Mouse (Mus musculus): Measurements from ENCODE around the gene Slc8a1.

DNA sequence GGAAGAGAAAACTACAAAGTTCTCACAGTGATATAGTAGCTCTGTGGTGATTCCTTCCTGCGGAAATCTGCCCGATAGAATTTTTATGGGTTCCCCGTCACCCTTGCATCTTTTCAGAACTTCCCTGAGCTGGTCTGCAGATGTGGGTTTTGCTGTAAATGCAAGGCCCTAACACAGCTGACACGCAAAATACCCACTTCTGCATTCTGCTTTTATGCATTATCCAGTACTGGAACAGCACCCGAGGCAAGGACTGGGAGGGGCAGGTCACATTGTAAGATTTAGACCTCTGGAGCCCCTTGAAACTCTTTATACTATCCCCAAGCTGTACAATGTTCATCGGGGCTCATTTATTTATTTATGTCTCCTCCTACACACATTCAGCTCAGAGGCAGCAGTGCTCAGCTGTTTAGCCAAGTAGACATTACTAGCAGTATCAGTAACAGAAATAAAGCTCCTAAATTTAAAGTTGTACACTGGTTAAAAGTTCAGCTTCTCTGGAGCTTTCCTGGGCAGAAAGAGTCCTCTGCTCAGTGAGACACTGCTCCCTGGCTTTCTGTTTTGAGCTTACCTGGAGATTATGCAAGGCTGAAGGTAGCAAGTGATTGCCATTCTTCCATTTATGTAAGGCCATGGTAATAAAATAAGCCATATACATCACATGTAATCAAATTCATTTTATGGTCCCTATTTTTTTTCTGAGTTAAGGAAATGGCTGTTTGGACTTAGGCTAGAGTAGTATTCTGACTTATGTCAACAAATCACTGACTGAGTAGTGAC, 186.1 kb downstream of the Slc8a1 start:
- TF ChIP-seq CTCF (IDR thresholded peaks at IDR 0.05; ENCODE audit: low read depth, low read length) (no peak), GATA1 (IDR thresholded peaks at IDR 0.05; ENCODE audit: borderline replicate concordance, low read length) (no peak), POLR2AphosphoS5 (IDR thresholded peaks at IDR 0.05; ENCODE audit: insufficient replicate concordance, low read depth, low read length) (no peak)
